Mouse (Mus musculus): Measurements from ENCODE around the gene Chst13.

- TF ChIP-seq CTCF (IDR thresholded peaks at IDR 0.05; ENCODE audit: borderline replicate concordance, insufficient read depth, low read length) (no peak), POLR2A (IDR thresholded peaks at IDR 0.05; ENCODE audit: low read depth, low read length) (no peak)
Observed at GRCm38 (mm10) chr6:90306315-90306975, 18.5 kb downstream of the Chst13 start.

All from embryonic fibroblast, embryonic 13.5 days (primary cell).